Mouse (Mus musculus) left cerebral cortex, adult 8-10 months (tissue): ENCODE measurements at regions not wholly inside any gene's neighbourhood (a gene's known extent, or its start where the extent isn't known, plus 50 kb on each side); places are given as distances from the start of the nearest gene placed in this dataset.

ENCODE experiments used
- DNase-seq, 2 experiments: peaks; one replicate each; pipeline ENCODE4 v3.0.0; 2022; ENCODE audit warnings: low spot score in 2 of 2

- no peak for DNase-seq
Measured at GRCm38 (mm10) chr11:31746939-31747338, 75.3 kb upstream of the Bod1 start.

GRCm38 (mm10) chr11:31748275-31748815 is 76.7 kb upstream of the Bod1 start:
- DNase-seq = no peak

- no peak for DNase-seq
Measured at GRCm38 (mm10) chr11:31751274-31751673, 79.6 kb upstream of the Bod1 start.

GRCm38 (mm10) chr11:31753211-31753610 is 81.5 kb upstream of the Bod1 start:
- DNase-seq = no peak

GRCm38 (mm10) chr11:31753711-31754161 is 82.1 kb upstream of the Bod1 start:
- DNase-seq = peak; percentile 45 to 75

GRCm38 (mm10) chr11:31754416-31754815 is 82.7 kb upstream of the Bod1 start:
- DNase-seq = no peak

- no peak for DNase-seq
Measured at GRCm38 (mm10) chr11:31755858-31756257, 84.2 kb upstream of the Bod1 start.

- DNase-seq = no peak
Measured at GRCm38 (mm10) chr11:31756355-31757145, 84.9 kb upstream of the Bod1 start.

- no peak for DNase-seq
Measured at GRCm38 (mm10) chr11:31759868-31760765, 88.4 kb upstream of the Bod1 start.

GRCm38 (mm10) chr11:31763856-31764255 is 92.2 kb upstream of the Bod1 start:
- no peak for DNase-seq

- no peak for DNase-seq
Measured at GRCm38 (mm10) chr11:31766296-31766695, 94.6 kb upstream of the Bod1 start.

- DNase-seq = peak in 1 of 2 experiments; percentile 69
Measured at GRCm38 (mm10) chr11:31767727-31768495, 96.2 kb upstream of the Bod1 start.

GRCm38 (mm10) chr11:31769804-31770654 is 98.3 kb upstream of the Bod1 start:
- DNase-seq = peak in 1 of 2 experiments; percentile 56

GRCm38 (mm10) chr11:31770881-31771280 is 99.2 kb upstream of the Bod1 start:
- peak; percentile 46 to 89 for DNase-seq

- no peak for DNase-seq
Measured at GRCm38 (mm10) chr11:31771491-31772439, 100.1 kb upstream of the Bod1 start.

GRCm38 (mm10) chr11:31777531-31777930 is 94.5 kb upstream of the Cpeb4 start:
- no peak for DNase-seq

- no peak for DNase-seq
Measured at GRCm38 (mm10) chr11:31778766-31779165, 93.2 kb upstream of the Cpeb4 start.

GRCm38 (mm10) chr11:31779267-31779666 is 92.7 kb upstream of the Cpeb4 start:
- DNase-seq = no peak

- no peak for DNase-seq
Measured at GRCm38 (mm10) chr11:31780969-31781368, 91.0 kb upstream of the Cpeb4 start.
